Mouse (Mus musculus): ENCODE measurements around the gene Snx18. TPM values are rescaled to one million over a fixed set of nuclear protein-coding genes. Genes with fewer than 3 reads are reported as not detected.

Gene Snx18
- polyA plus RNA-seq (2017; shearing (Covaris generic)): 10 to 100 TPM; 10.7 to 12.2 (median 11.8) TPM

DNA sequence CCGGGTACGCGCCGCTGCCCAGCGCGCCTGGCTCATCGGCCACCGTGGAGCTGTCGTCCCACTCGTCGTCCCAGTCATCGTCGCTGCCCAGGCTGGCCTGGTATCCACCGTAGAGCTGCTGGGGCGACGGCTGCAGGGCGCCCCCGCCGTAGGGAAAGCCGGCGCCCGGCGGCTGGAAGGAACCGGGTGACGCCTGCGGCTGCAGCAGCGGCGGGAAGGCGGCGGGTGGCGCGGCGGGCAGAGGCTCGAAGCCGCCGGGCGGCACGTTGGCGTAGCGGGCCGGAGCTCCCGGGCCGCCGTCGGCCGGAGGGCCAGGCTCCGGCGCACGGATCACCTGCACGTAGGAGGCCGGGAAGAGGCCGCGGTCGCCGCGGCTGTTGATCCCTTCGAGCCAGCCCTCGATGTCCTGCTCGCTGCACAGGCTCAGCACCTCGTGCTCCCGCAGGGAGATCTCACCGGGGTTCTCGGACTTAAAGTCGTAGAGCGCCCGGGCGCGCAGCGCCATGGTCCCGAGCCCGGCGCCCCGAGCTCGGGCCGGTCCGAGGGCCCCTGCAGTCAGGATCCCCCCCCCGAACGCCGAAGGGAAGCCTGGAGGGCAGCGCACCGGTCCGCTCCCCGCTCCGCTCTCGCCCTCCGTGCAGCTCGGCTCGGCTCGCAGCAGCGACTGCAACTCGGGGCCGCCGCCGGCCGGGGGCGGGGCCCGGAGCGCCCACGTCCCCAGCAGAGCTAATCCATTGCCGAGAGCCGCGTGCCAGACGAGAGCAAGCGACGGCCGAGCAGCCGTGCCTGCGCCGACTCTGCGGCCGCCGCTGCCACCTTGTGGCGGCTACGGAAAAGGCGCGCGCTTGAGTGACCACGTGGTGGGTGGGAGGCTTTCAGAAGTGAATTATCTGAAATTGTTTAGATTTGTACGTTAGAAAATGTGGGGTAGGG lies at the start of gene Snx18:
TSS of gene Snx18 (minus strand) at position 674 of the 933 bp plus-strand sequence.
- peak; percentile 73 for ATAC-seq

DNA sequence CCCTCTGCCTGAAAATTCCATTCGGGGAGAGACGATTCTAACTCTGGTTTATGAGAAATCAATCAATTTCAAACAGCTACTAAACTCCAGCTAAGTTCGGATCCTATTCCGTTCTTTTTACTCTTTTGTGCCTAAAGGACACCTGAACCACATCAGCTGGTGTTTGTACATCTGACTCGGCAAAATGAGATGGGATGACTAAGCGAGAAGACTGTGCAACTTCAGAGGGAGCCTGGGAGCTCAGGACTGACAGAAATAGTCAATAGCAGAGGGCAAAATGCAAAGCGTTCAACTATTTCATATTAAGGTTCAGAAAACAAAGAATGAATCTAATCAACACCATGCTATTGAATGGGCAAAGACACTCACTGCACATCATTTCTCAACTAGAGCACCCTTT lies 45.5 kb upstream of the Snx18 start:
- ATAC-seq: no peak

DNA sequence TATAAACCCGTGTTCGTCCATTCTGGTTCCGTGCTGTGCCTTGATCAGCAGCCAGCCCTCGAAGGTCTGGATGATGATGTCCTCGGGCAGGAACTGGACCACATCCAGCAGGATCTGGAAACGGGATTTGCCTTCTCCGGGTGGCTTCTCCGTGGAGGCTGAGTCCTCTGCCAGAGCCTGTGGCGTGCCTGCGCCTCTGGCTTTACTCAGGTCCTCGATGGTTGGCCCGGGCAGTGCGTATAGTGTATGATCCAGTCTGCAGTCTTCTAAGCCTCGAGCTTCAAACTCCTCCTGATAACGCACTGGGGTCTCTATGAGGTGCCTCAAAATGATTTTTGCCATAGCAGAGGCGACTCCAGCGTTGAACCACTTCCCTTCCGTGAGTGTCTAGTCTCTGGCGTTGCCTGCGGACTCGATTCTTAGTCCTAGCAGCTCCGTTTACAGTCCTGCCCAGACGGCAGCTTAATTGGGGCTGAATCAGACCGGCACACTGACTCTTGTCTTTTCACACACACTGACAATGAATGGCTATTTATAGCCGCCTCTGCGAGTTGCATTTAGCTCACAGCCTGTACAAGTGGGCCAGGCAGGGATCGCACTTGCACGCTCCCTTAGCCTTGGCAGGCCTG lies 44.9 kb upstream of the Snx18 start, which contains the start of gene Hspb3:
TSS of gene Hspb3 (minus strand) at position 526 of the 629 bp plus-strand sequence.
- ATAC-seq: no peak

DNA sequence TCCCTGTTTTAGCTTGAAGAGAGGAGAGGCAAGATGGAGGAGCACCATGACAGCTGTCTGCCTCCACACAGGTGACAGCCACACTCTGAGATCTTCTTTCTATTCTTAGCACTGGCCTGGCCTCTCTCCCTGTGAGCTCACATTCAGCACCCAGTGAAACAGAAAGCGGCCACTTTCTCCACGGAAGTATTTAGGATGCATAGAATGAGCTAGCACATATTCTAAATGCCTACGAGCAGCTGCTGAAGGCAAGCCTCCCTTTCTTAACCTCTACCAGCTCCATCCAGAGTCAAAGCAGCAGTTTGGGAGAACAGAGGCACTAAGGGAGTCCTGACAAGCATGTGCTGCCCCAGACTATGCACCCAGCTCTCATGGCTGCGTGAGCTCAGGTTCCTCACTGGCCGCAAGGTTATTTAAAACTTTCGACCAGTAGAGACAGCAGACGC lies 43.5 kb upstream of the Snx18 start:
- no peak for ATAC-seq

DNA sequence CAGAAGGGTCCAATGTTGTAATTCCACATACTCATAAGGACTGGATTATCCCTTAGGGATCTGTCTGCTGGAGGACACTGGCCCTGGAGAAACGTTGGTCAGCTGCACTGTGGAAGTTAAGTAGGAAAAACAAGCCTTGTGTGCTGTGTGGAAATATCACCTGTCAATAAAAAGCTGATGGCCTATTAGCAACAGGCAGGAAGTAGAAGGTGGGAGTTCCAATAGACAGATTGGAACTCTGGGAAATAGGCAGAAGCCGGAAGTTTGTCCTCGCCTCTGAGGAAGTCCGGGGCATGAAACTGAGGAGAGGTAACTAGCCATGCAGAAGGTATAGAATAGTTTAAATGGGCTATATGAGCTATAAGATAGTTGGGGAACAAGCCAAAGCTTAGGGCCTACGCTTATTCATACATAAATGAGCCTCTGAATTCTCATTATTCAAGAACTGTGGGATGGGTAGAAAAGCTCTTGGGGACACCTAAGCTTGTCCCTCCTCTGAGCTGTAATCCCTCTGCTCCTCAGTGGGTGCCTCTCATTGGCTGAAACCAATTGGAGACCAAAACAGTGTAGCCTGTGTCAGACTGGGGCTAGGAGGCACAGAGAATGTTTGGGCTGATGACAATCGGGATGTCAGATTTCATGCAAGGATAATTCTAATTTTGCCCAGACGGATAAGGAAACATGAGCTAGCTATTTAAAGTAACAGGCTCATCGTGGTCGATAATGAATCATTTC lies 42.4 kb upstream of the Snx18 start:
- no peak for ATAC-seq

DNA sequence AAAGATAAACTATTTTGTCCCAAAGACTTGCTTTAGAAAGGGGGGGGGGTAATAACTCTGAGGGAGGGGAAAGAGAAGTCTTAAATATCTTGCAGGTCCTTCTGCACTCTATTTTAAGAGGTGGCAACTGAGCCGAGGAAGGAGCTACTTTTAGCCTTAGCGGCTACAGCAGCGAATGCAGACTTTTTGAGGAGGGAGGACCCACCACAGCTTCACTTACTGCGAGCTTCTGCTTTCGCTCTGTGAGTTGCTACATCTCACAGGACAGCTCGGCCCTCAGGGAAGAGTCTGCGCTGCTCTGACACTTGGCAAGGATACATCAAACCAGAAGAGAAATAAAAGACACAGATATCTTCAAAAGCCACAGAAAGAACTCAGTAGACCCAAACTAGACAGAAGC lies 38.8 kb upstream of the Snx18 start:
- no peak for ATAC-seq

DNA sequence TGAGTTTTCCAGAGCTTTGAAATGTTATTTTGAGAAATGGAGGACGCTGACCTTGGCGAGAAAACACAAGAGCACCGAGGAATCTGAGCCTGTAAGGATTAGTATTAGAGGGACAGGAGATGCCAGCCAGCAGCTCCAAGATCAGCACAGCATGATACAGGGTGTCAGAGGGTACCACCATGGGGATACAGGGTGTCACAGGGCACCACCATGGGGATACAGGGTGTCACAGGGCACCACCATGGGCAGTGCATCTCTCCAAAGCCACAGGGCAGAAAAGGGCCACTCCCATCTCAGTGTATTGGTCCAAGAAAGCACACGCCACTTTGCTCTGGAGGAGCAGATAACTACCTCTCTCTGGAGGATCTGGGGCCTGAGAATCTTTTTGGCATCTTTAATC lies 38.3 kb upstream of the Snx18 start:
- ATAC-seq: no peak

DNA sequence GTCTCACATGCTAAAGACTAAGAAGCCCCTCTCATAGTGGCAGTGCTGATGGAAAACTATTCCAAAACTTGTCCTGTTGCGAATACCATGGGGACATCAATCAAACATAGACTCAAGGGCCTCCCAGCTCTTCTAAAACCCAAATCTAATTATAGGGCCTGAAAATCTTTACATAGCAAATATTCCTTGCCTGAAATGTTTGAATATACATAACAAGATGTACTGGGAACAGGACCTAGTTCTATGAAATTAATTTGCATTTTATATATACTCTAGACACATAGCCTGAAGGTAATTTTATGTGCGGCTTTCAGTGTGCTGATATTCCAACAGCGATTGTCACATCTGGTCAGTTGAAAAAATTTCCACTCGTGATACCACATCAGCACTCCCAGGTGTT lies 37.1 kb upstream of the Snx18 start:
- ATAC-seq: no peak

DNA sequence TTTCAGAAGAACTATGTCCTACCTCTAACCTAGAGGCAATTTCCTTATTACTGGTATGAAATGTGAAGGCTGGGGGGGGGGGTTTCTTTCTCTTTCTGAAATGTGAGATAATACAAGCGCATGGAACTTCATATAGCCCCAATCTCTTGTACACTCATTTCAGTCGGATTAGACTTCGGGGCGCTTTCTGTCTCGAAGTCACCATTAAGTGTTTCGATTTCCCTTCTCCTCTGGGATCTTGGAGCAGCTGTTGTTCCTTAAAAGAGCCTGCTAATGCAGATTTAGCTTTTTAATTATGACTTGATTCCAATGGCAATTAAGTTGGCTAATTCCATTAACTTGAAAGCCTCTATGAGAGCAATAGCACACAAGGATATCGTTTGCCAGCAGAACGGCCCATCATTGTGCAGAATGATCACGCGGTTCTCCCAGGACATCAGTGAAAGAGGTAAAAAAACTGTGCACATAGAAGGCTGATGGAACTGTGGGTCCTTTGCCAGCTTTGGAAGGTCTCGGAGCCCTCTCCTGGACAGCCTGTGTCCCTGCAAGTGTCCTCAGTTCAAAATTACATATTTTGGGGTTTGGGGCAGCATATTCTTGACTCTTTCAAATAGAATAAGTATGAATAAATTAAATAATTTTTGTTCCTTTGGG lies 22.7 kb upstream of the Snx18 start:
- ATAC-seq: no peak

DNA sequence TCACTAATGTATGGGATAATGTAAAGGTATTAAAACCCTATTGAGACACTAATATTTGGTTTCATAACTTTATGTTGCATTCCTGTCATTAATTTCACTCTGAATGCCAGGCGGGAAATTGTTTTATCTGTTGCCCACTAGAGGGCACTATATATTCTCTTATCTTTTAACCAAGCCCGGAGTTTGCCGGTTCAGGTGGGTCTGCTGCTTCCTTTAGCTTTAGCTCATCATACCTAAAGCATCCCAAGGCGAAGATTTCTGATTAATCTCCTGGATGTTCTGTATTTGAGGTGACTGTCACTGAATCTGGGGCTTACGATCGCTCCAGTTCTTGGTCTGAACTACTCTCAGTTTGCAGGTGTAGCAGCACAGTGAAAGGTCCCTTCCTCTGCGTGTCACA lies 20.6 kb upstream of the Snx18 start:
- ATAC-seq: peak; percentile 55

DNA sequence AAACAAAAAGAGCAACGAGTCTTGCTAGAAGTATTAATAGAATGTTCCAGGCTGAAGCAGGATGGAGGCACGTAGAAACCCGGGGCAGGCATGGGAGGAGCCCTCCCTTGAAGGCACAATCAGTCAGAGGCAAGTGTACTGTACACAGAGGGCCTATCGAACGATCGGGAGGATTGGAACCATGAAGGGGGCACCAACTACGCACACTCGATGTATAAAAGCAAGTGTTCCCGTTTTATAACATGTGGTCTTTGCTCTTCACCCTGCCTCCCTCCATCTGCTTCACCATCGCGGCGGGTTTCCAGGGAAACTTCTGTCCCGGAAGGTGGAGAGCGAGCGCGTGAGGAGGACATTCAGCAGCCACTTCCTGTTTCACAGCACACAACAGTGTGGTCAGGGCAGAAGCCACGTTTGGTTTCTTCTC lies 17.4 kb upstream of the Snx18 start:
- peak; percentile 82 for ATAC-seq

DNA sequence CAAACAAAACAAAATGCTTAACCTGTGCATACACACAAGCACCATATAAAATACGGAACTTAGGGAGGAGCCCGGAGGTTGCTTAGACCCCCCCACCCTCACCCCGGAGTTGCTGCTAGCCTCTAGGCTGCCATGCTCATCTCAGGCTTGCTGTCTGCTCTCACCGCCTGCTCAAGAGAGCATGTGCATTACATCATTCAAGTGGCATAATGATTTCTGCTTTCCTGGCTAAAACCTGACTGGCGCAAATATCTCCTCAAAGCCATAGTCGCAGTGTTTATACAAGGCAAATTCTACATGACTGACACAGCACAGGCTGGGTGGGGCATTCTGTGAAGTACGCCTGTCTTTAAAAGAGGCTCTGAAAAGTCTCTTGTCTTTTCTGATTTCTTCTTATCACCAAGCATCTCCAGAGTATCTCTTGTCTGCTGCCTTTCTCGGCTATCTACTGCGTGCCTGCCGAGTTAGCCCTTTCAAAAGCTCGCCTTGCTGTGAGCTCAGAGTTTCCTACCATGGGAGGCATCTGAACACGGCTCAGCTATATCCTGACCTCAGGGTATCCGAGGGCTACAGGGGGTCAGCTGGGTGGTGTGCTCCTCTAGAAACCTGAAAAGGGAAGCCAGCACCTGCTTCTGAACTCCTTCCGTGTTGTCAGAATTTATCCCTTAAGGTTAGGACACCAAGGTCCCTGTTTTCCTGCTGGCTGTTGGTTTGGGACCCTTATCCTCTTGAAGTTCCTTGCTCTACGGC lies 16.5 kb upstream of the Snx18 start:
- ATAC-seq: no peak

DNA sequence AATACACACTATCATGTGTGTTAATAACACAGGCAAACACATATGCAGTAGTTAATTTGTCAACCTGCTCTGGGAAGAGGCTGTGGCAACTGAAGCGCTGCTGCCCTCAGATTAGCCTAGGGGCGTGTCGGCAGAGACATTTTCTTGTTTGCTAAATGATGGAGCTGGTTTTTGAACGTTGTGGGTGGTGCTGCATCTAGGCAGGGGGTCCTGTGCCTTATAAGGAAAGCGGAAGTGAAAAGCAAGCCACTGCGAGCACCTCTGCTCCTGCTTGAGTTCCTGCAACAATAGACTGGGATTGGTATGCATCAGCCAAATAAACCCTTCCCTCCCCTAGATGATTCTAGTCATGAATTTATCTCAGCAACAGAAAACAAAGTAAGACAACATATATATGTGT lies 14.1 kb upstream of the Snx18 start:
- no peak for ATAC-seq

DNA sequence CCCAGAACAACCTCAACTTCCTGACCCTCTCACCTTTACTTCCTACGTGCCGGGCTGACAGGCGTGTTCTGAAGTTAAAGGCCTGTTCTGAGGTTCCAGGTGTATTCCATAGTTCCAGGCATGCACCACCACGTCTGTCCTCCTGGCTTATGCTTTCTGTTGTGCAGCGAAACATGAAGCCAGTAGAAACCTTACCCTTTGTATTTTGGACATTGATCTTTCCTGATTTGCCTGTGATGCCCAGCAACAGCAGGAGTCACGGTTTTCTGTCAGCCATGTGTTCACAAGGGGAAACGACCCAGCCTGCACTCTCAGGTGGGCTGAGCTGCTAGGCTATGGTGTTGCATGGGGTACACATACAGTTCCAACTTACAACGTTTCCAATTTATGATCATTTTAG lies 9.2 kb upstream of the Snx18 start:
- no peak for ATAC-seq

DNA sequence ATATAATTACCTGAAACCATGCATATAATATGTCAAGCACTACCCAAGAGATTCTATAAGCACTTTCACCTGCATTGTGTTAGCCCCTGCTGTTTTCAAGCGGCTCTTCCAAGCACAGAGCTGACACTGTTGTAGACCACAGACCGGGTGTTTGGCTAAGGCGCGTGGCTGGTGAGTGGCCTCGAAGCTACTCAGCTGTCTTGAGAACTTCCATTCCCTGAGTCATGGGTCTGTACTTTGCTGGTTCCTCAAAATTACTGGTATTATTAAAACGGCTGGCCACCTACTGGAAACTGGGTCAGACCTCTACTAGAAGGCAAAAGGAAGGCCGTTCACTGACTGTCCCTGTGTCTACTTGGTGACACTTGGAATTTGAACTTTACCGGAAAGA lies 4.5 kb upstream of the Snx18 start:
- no peak for ATAC-seq

DNA sequence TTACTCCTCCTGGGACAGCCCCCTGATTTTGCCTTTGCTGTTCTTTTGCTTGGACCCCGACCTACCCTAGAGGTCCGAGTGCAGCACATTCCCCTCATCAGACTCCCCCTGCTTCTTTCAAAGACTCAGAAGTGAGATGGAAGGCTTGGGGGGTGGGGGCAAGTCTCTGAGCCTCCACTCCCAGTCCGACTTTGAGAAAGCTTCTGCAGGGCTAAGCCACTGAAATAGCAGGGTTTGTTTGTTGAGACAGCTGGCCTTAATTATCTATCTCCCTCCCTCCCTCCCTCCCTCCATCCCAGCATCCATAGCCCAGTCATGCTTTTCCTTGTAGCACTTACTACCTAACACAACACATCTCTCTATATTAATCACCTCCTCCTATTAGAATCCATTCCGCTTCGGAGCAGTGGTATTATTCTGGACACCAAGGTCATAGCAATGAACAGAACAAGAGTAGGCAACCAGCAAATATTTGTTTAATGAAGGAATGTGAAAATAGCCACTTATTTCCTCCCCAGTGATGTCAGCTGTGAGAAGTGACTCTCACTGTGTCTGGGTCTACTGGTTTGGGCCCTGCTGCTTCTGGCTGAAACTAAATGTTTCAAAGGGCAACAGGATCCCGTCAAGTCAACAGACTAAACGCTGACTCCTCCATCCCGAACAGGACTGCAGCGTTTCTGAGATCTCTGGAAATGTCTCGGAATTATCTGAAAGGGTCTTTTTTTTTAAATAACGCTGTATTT lies 3.9 kb upstream of the Snx18 start:
- ATAC-seq: no peak

DNA sequence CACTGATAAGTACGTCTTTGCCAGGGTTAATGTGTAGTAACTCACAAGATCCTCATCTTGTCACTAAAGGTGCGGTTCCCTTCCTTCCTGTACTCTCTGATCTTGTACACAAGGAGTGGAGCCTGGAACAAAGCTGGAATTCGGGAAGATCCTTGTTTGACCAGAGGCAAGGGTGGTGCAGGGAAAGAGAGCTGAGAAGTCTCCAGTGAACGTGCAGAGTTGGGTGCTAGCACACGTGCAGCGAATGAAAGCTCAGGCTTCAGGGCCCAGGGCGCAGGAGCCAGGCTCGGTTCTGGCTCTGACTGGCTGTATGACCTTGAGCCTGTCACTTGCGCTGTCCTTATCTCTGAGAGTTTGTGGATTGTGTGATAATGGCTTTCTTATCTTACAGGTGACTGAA lies 639 bp upstream of the Snx18 start:
- ATAC-seq: no peak

DNA sequence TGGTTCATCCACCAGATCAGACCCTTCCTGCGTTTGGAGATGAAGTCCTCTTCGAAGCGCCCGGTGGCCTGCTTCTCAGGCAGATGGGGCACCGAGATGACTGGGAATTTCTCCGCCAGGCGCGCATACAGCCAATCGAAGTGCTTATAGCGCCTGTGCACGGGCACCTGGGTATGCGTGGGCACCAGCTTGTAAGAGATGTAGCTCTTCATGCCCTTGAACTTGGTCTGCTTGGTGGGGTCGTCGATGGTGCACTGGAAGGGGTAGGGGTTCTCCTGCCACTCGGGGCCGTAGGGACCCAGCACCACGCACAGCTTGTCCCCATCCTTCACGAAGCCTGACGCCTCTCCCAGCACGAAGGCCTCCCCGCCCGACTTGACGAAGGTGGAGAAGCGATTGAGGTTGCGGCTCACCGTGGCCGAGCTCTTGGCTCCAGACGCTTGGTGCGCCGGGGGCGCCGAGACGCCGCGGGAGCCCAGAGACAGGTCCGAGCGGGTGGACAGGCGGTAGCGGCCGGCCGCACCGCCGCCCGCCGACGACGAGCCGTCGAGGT lies 950 bp downstream of the Snx18 start:
- no peak for ATAC-seq

DNA sequence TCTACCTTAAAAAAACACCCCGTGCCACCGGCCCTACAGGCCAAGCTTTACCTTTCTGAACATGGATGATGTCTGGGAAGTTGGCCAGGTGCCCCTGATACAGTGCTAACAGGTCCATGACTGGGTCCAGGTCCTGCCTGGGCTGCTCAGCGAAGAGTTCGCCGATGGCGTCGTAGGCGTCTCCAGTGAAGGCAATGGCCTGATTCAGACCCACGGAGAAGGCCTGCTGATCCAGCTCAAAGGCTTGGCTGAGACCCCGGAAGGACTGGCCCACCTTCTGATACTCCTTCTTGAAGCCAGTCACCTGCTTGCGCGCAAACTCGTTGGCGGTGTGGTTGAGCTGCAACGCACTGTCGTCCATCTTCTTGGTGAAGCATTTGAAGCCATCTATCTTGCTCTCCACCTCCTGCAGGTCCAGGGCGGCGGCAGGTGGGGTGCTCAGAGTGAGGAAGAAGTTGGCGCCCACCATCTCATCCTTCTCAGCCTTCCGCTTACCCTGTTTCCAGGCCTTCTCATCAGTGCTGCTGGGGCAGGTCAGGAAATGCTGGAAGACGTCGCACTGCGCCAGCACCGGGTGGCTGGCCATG lies 1.5 kb downstream of the Snx18 start:
- ATAC-seq: no peak

DNA sequence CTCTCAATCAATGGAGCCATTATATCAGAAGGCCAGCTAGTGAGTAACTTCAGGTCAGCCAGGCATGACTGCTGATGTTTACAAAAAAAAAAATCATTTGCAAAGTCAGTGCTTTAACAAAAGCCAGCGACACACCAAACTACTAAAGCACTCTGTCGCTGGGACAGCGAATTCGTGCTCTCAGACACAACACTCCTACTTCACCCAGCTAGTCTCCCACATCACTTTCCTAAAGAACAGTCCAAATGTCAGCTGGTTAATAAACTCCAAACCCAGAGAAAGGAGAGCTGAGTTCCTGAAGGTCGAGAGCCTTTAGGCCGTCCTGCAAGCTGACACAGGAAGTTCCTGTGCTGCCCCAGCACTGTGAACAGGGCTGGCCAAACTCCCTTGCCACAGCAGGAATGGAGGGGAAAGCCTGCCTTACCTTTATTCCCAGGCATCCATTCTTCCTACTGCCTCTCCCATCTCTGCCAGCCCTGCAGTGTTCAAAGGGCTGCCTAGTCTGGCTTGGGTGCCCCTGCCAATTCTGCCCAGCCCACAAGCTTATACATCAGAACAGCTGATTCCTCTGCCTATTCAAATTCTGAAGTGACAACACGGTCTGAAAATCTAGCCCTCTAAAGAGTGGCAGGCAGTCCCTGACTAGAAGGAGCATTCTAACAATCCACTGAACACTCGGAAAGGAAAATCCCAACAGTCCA lies 2.2 kb downstream of the Snx18 start:
- no peak for ATAC-seq

Data from inflammation-experienced regulatory T-cells, adult 6 months (primary cell).